Mouse (Mus musculus): ENCODE data around the gene Fam45a.
A peak's percentile ranks its signal among the peaks of the same experiment; 100 is the strongest.
"Not testable (repeated sequence)": the region's sequence is repeated elsewhere in the genome, so short reads cannot be mapped to it uniquely, and the experiment has no call there.

Fam45a gene

GRCm38 (mm10) chr19:60860868-60861700 lies 49.7 kb downstream of the Fam45a start, which contains the start of gene Sfxn4:
Gene Sfxn4, minus strand, starts transcription at chr19:60861479.
- DNase-seq = peak; percentile 97

GRCm38 (mm10) chr19:60866169-60866568 lies 54.8 kb downstream of the Fam45a start:
- not testable (repeated sequence) for DNase-seq

GRCm38 (mm10) chr19:60870489-60870888 lies 59.1 kb downstream of the Fam45a start:
- no peak for DNase-seq

- no peak for DNase-seq
Observed at GRCm38 (mm10) chr19:60871366-60871765, 60.0 kb downstream of the Fam45a start.

GRCm38 (mm10) chr19:60872272-60872671 lies 60.9 kb downstream of the Fam45a start:
- DNase-seq = no peak

GRCm38 (mm10) chr19:60873501-60873900 lies 62.1 kb downstream of the Fam45a start:
- peak; percentile 31 for DNase-seq

- DNase-seq = peak; percentile 98
Observed at GRCm38 (mm10) chr19:60874064-60874694, 62.8 kb downstream of the Fam45a start, which contains the start of gene Prdx3. Gene Prdx3, minus strand, starts transcription at chr19:60874556.

GRCm38 (mm10) chr19:60883129-60883528 lies 71.7 kb downstream of the Fam45a start:
- peak; percentile 67 for DNase-seq

All from lung, postnatal 10 days (tissue).